Mouse (Mus musculus): ENCODE data around the gene Mgat4e.

DNA sequence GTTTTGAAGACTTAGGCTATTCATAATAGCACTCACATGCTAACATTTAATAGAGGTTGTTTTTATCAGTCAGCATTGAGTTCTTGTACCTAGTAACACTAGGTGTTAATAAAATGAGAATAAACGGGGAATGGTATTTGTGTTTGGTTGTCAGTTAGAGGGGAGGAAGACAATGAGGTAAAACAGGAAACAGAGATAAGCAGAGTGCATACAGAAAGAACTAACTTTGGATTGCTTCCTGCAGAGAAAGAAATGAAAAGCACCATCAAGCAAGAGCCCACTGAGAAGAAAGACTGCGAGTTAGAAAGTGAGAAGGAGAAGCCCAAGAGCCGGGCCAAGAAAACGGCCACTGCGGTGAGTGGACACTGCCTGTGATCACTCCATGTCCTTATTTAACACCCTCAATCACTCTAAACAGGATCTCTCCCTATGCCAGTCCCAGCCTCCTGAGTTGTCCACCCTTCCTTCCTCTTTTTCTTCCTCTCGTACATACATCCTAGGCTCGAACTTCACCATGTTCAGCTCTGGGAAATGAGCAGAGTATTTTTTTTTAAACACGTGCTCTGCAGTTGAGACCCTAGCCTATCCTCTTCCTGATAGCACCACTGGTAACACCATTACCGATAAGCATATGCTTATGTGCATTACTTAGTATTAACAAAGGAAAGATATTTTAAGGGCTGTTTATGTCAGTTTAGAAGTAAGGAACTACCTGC is 48.0 kb upstream of the Mgat4e start:
- TF ChIP-seq POLR2A (IDR thresholded peaks at IDR 0.05; ENCODE audit: borderline replicate concordance, extremely low read depth, low read depth, low read length) (no peak), CTCF (IDR thresholded peaks at IDR 0.05; ENCODE audit: insufficient read depth, low read length) (no peak)
